Mouse (Mus musculus) megakaryocyte, adult 5-6 weeks (primary cell): Measurements from ENCODE around the gene Vac14. TPM values are rescaled to one million over a fixed set of nuclear protein-coding genes. Genes with fewer than 3 reads are reported as not detected.
A peak's percentile ranks its signal among the peaks of the same experiment; 100 is the strongest.

Source experiments
- ATAC-seq: 2 replicates; pipeline ENCODE4 v1.8.0; 2016; ENCODE audit warnings: mild to moderate bottlenecking, inconsistent platforms; ENCODE audit not compliant: poor library complexity, severe bottlenecking
- total RNA-seq, 2 experiments: library from RNA; stranded (forward) in 1 of 2; stranded (reverse) in 1 of 2; fragments of 153-499, 151-499 nt in 1 of 2; fragments of 221-1000, 200-1000 nt in 1 of 2; gene quantifications; 2 replicates each; pipeline versions ENCODE4 v1.2.3 to v1.2.4; 2015 to 2017

Vac14 gene
- total RNA-seq (2015) (36.1 and 37.6 TPM in 2 replicates), total RNA-seq (2017) (24.3 and 25.5 TPM in 2 replicates)

GRCm38 (mm10) chr8:110618391-110619207 is at the start of gene Vac14:
Gene Vac14, plus strand, starts transcription at chr8:110618585.
- ATAC-seq: peak; percentile 93

GRCm38 (mm10) chr8:110592641-110593040 is 25.7 kb upstream of the Vac14 start:
- ATAC-seq: no peak

- ATAC-seq: no peak
Measured at GRCm38 (mm10) chr8:110594164-110594563, 24.2 kb upstream of the Vac14 start.

GRCm38 (mm10) chr8:110604556-110604955 is 13.8 kb upstream of the Vac14 start:
- peak; percentile 57 for ATAC-seq

GRCm38 (mm10) chr8:110605401-110606015 is 12.9 kb upstream of the Vac14 start:
- no peak for ATAC-seq

- ATAC-seq: no peak
Measured at GRCm38 (mm10) chr8:110615730-110616129, 2.7 kb upstream of the Vac14 start.

- no peak for ATAC-seq
Measured at GRCm38 (mm10) chr8:110617801-110618358, 505 bp upstream of the Vac14 start.

GRCm38 (mm10) chr8:110619208-110619574 is 806 bp downstream of the Vac14 start:
- ATAC-seq: peak; percentile 6

GRCm38 (mm10) chr8:110619919-110620318 is 1.5 kb downstream of the Vac14 start:
- ATAC-seq: no peak

GRCm38 (mm10) chr8:110626431-110626830 is 8.0 kb downstream of the Vac14 start:
- ATAC-seq: no peak

GRCm38 (mm10) chr8:110629245-110630063 is 11.1 kb downstream of the Vac14 start:
- peak; percentile 63 for ATAC-seq

- ATAC-seq: no peak
Measured at GRCm38 (mm10) chr8:110630079-110630478, 11.7 kb downstream of the Vac14 start.

GRCm38 (mm10) chr8:110630571-110631071 is 12.2 kb downstream of the Vac14 start:
- ATAC-seq: no peak

GRCm38 (mm10) chr8:110631201-110631600 is 12.8 kb downstream of the Vac14 start:
- ATAC-seq: no peak

GRCm38 (mm10) chr8:110633814-110634213 is 15.4 kb downstream of the Vac14 start:
- ATAC-seq: no peak

GRCm38 (mm10) chr8:110636182-110636581 is 17.8 kb downstream of the Vac14 start:
- ATAC-seq: no peak

GRCm38 (mm10) chr8:110642331-110642730 is 23.9 kb downstream of the Vac14 start:
- ATAC-seq: no peak

- ATAC-seq: no peak
Measured at GRCm38 (mm10) chr8:110643177-110643576, 24.8 kb downstream of the Vac14 start.

GRCm38 (mm10) chr8:110644422-110644821 is 26.0 kb downstream of the Vac14 start:
- no peak for ATAC-seq

GRCm38 (mm10) chr8:110644901-110645300 is 26.5 kb downstream of the Vac14 start:
- ATAC-seq: no peak

GRCm38 (mm10) chr8:110645340-110645739 is 27.0 kb downstream of the Vac14 start:
- ATAC-seq: no peak
